Mouse (Mus musculus) heart, embryonic 13.5 days (tissue): Measurements from ENCODE around the gene Sez6l. TPM values are rescaled to one million over a fixed set of nuclear protein-coding genes. Genes with fewer than 3 reads are reported as not detected.

Experiments used
- ATAC-seq: fragments of 200-750 bp; cut with Nextera tagmentation; 2 replicates; pipeline ENCODE4 v1.8.0; 2017; ENCODE audit warnings: moderate TSS enrichment; ENCODE audit not compliant: insufficient number of reproducible peaks, low FRiP score, low TSS enrichment; ENCODE audit errors: extremely low read depth
- H3K27ac ChIP-seq: fragments of 300-500 bp; sonication (generic); replicated peaks from 2 replicates; pipeline ENCODE4 v1.5.1; 2015; ENCODE audit warnings: moderate library complexity, mild to moderate bottlenecking, inconsistent platforms
- H3K27me3 ChIP-seq: fragments of 300-500 bp; sonication (generic); replicated peaks from 2 replicates; pipeline ENCODE4 v1.6.1; 2015; ENCODE audit warnings: mild to moderate bottlenecking, inconsistent platforms
- H3K36me3 ChIP-seq: fragments of 300-500 bp; sonication (generic); 2 replicates; pipeline ENCODE4 v1.6.1; 2015; ENCODE audit warnings: mild to moderate bottlenecking, inconsistent platforms
- H3K4me1 ChIP-seq: fragments of 300-500 bp; sonication (generic); 2 replicates; pipeline ENCODE4 v1.6.1; 2015; ENCODE audit warnings: inconsistent platforms
- H3K4me2 ChIP-seq: fragments of 300-500 bp; sonication (generic); 2 replicates; pipeline ENCODE4 v1.6.1; 2015; ENCODE audit warnings: inconsistent platforms, mild to moderate bottlenecking, moderate library complexity
- H3K4me3 ChIP-seq: fragments of 300-500 bp; sonication (generic); 2 replicates; pipeline ENCODE4 v1.5.1; 2015; ENCODE audit warnings: moderate library complexity, mild to moderate bottlenecking, inconsistent platforms
- H3K9ac ChIP-seq: fragments of 300-500 bp; sonication (generic); 2 replicates; pipeline ENCODE4 v1.6.1; 2015; ENCODE audit warnings: inconsistent platforms, mild to moderate bottlenecking, moderate library complexity
- H3K9me3 ChIP-seq: fragments of 300-500 bp; sonication (generic); 2 replicates; pipeline ENCODE4 v1.6.1; 2016; ENCODE audit warnings: inconsistent platforms
- WGBS: fragments of 180-500 bp; shearing (Covaris S2); methylation state at CpG from one replicate; pipeline ENCODE4 v1.1.7; 2015; ENCODE audit warnings: mixed read lengths; 5-methylcytosine and 5-hydroxymethylcytosine counted together
- polyA plus RNA-seq: library from polyadenylated mRNA; unstranded; fragments of >200 nt; fragmentation: Nextera tagmentation; extraction: Ambion mirVana; gene quantifications from 2 replicates; pipeline ENCODE4 v1.2.1, GENCODE M21; 2015

Sez6l gene
- polyA plus RNA-seq, 1 experiment from 2014 or later, result 0.33 TPM

GRCm38 (mm10) chr5:112459903-112460302, 117.1 kb downstream of the Sez6l start:
- peaks cover 91% of the 10 kb centered on the region for H3K27me3 ChIP-seq
- no peak overlapping the region for H3K27ac ChIP-seq
- no peak for ATAC-seq
- WGBS, result 52% methylated on average over 3 of the region's 3 CpGs
- H3K4me3 ChIP-seq, result no peak overlapping the region
- no peaks in the 10 kb centered on the region for H3K4me1 ChIP-seq
- H3K9me3 ChIP-seq, result no peaks in the 10 kb centered on the region
- H3K4me2 ChIP-seq, result no peak overlapping the region
- H3K9ac ChIP-seq, result no peak overlapping the region
- no peaks in the 10 kb centered on the region for H3K36me3 ChIP-seq

- Histone ChIP-seq H3K27me3 (peaks cover 97% of the 10 kb centered on the region), H3K4me2 (no peak overlapping the region), H3K9ac (no peak overlapping the region), H3K4me1 (no peaks in the 10 kb centered on the region), H3K9me3 (no peaks in the 10 kb centered on the region), H3K27ac (no peak overlapping the region), H3K4me3 (no peak overlapping the region), H3K36me3 (no peaks in the 10 kb centered on the region)
- WGBS, result 57% methylated on average over 12 of the region's 12 CpGs
- ATAC-seq, result no peak
These were observed 121.9 kb downstream of the Sez6l start for GRCm38 (mm10) chr5:112454966-112455555.

- peaks cover 95% of the 10 kb centered on the region for H3K27me3 ChIP-seq
These were observed 123.9 kb downstream of the Sez6l start for GRCm38 (mm10) chr5:112453088-112453487.

GRCm38 (mm10) chr5:112448747-112449440, 128.1 kb downstream of the Sez6l start, which contains the start of gene Gm6588:
Gene Gm6588, plus strand, starts transcription at chr5:112449426.
- no peak within 1 kb of the TSS for H3K9ac ChIP-seq
- 48% methylated on average over 18 of the region's 18 CpGs for WGBS
- no peak for ATAC-seq
- H3K27me3 ChIP-seq, result peaks cover 90% of the 10 kb centered on the region
- no peaks in the 10 kb centered on the region for H3K4me1 ChIP-seq
- no peaks in the 10 kb centered on the region for H3K36me3 ChIP-seq
- H3K9me3 ChIP-seq, result no peaks in the 10 kb centered on the region
- H3K4me3 ChIP-seq, result no peak within 1 kb of the TSS
- no peak within 1 kb of the TSS for H3K27ac ChIP-seq
- H3K4me2 ChIP-seq, result no peak within 1 kb of the TSS

More at GRCm38 (mm10) chr5:112453088-112453487, 123.9 kb downstream of the Sez6l start:
- Histone ChIP-seq H3K9ac (no peak overlapping the region), H3K9me3 (no peaks in the 10 kb centered on the region), H3K27ac (no peak overlapping the region), H3K4me2 (no peak overlapping the region), H3K4me3 (no peak overlapping the region), H3K4me1 (no peaks in the 10 kb centered on the region), H3K36me3 (no peaks in the 10 kb centered on the region)
- ATAC-seq, result no peak
- WGBS, result 66% methylated on average over 9 of the region's 9 CpGs

- H3K27me3 ChIP-seq, result peaks cover 95% of the 10 kb centered on the region
- no peak overlapping the region for H3K27ac ChIP-seq
- H3K9ac ChIP-seq, result no peak overlapping the region
- no peak overlapping the region for H3K4me3 ChIP-seq
- no peaks in the 10 kb centered on the region for H3K36me3 ChIP-seq
- no peak for ATAC-seq
- H3K4me1 ChIP-seq, result no peaks in the 10 kb centered on the region
- WGBS, result 47% methylated on average over 10 of the region's 10 CpGs
- no peaks in the 10 kb centered on the region for H3K9me3 ChIP-seq
- H3K4me2 ChIP-seq, result no peak overlapping the region
These were observed 138.4 kb downstream of the Sez6l start for GRCm38 (mm10) chr5:112438535-112438934.

- no peaks in the 10 kb centered on the region for H3K4me1 ChIP-seq
- peaks cover 96% of the 10 kb centered on the region for H3K27me3 ChIP-seq
- ATAC-seq, result no peak
- H3K36me3 ChIP-seq, result no peaks in the 10 kb centered on the region
- no peak overlapping the region for H3K4me2 ChIP-seq
- H3K9me3 ChIP-seq, result no peaks in the 10 kb centered on the region
- no peak overlapping the region for H3K4me3 ChIP-seq
- no peak overlapping the region for H3K9ac ChIP-seq
- 4% methylated on average over 8 of the region's 8 CpGs for WGBS
- H3K27ac ChIP-seq, result no peak overlapping the region
These were observed 144.0 kb downstream of the Sez6l start for GRCm38 (mm10) chr5:112433004-112433403.

- H3K36me3 ChIP-seq, result no peaks in the 10 kb centered on the region
- no peak overlapping the region for H3K27ac ChIP-seq
- peaks cover 98% of the 10 kb centered on the region for H3K27me3 ChIP-seq
- no peak overlapping the region for H3K4me3 ChIP-seq
- H3K9ac ChIP-seq, result no peak overlapping the region
- no peaks in the 10 kb centered on the region for H3K4me1 ChIP-seq
- H3K4me2 ChIP-seq, result no peak overlapping the region
- WGBS, result 71% methylated on average over 5 of the region's 5 CpGs
- ATAC-seq, result no peak
- H3K9me3 ChIP-seq, result no peaks in the 10 kb centered on the region
These were observed 145.0 kb downstream of the Sez6l start for GRCm38 (mm10) chr5:112432033-112432432.

GRCm38 (mm10) chr5:112431120-112431775, 145.7 kb downstream of the Sez6l start:
- no peak overlapping the region for H3K27ac ChIP-seq
- H3K9me3 ChIP-seq, result no peaks in the 10 kb centered on the region
- no peak overlapping the region for H3K4me2 ChIP-seq
- H3K4me3 ChIP-seq, result no peak overlapping the region
- WGBS, result 35% methylated on average over 14 of the region's 14 CpGs
- peaks cover 98% of the 10 kb centered on the region for H3K27me3 ChIP-seq
- ATAC-seq, result no peak
- no peaks in the 10 kb centered on the region for H3K36me3 ChIP-seq
- H3K4me1 ChIP-seq, result no peaks in the 10 kb centered on the region
- H3K9ac ChIP-seq, result no peak overlapping the region

GRCm38 (mm10) chr5:112428944-112429343, 148.0 kb downstream of the Sez6l start:
- Histone ChIP-seq H3K4me2 (no peak overlapping the region), H3K9me3 (no peaks in the 10 kb centered on the region), H3K4me1 (no peaks in the 10 kb centered on the region), H3K27ac (no peak overlapping the region), H3K9ac (no peak overlapping the region), H3K4me3 (no peak overlapping the region), H3K36me3 (no peaks in the 10 kb centered on the region), H3K27me3 (peaks cover 99% of the 10 kb centered on the region)
- no peak for ATAC-seq
- WGBS, result 14% methylated on average over 19 of the region's 19 CpGs

- peaks cover 99% of the 10 kb centered on the region for H3K27me3 ChIP-seq
- no peak overlapping the region for H3K4me3 ChIP-seq
- WGBS, result 44% methylated on average over 2 of the region's 2 CpGs
- no peaks in the 10 kb centered on the region for H3K4me1 ChIP-seq
- no peaks in the 10 kb centered on the region for H3K9me3 ChIP-seq
- H3K9ac ChIP-seq, result no peak overlapping the region
- H3K4me2 ChIP-seq, result no peak overlapping the region
- no peak overlapping the region for H3K27ac ChIP-seq
- no peaks in the 10 kb centered on the region for H3K36me3 ChIP-seq
- no peak for ATAC-seq
These were observed 149.7 kb downstream of the Sez6l start for GRCm38 (mm10) chr5:112427283-112427682.

- H3K4me3 ChIP-seq, result no peak overlapping the region
- no peaks in the 10 kb centered on the region for H3K9me3 ChIP-seq
- 69% methylated on average over 7 of the region's 7 CpGs for WGBS
- no peaks in the 10 kb centered on the region for H3K4me1 ChIP-seq
- no peak overlapping the region for H3K4me2 ChIP-seq
- H3K27ac ChIP-seq, result no peak overlapping the region
- no peak for ATAC-seq
- no peak overlapping the region for H3K9ac ChIP-seq
- H3K36me3 ChIP-seq, result no peaks in the 10 kb centered on the region
- H3K27me3 ChIP-seq, result peaks cover 99% of the 10 kb centered on the region
These were observed 150.3 kb downstream of the Sez6l start for GRCm38 (mm10) chr5:112426635-112427034.
